Mouse (Mus musculus): ENCODE measurements around the gene Id3.

Id3 gene

DNA sequence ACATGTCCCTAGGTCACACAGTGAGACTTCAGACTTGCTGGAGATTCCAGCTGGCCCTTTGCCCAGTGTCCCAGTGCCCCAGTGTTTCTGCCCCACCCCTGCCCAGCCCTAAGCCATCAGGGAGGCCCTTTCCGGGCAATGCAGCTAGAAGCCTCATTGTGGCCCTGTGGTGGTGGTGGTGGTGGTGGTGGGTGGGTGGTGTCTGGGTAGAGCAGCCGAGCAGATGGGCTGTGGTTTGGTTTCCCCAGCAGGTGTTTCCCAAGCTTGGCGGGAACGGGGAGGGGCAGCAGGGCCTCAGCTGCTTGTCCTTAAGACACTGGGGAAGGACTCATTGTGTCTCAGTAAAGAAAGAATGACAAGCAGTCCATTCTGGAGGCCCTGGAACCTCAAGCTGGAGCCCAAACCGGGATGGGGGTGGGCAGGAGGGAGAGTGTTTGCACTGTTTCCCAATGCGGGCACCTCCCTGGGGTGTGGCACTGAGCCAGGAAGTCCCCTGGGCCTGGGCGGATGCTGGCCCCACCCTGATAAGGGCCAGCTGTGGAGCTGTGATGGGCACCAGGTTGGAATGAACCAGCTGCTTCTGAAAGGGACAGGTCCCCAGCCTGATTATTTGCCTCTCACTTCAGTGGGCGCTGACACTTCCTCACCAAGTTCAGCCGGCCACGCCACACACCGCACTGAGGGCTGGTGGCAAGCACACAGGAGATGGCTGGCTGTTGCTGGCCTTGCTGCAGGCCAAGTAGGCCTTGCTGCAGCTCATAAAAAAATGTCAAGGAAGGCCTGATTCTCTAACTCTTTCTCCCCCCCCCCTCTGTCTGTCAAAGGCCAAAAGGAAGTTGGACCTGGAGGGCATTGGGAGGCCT lies 34.5 kb downstream of the Id3 start:
- no peak for DNase-seq (ENCODE audit: low spot score)

DNA sequence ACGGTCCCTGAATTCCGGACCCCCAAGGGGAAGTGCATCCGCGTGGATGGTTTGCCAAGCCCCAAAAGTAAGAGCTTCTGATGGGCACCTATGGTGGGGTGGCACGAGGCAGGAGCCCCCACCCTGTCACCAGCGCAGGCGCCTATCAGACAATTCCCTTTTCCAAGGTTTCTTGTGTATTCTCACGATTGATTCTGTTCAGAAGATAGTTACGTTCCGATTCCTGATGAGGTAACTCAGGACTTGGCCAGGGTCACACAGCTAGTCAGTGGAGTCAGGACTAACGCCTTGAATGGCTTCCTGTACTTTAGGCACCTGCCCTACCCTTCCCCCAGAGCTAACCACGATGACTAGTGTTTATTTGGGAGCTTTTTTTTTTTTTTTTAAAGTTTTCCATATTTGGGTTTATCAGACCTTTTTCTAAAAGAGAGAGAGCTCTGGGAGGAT lies 35.2 kb downstream of the Id3 start:
- DNase-seq (ENCODE audit: low spot score) = no peak

DNA sequence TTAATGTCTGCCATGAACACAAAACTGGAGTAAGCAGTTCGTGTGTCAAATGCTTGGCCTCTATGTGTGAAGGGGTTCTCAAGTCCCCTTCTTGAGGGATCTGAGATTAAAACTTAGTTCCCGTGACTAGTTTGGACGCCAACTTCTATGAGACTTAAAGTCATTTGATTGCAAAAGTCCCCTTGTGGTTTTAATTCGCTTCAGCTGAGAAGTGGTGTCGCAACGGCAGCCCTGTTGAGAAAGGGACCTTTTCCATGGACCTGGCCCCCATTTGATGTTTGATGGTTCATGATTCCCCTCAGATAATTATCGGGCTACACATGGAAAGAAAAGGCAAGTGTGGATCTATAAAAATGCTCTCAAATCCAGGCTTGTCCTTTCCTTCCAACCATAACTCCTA lies 36.2 kb downstream of the Id3 start:
- no peak for DNase-seq (ENCODE audit: low spot score)

DNA sequence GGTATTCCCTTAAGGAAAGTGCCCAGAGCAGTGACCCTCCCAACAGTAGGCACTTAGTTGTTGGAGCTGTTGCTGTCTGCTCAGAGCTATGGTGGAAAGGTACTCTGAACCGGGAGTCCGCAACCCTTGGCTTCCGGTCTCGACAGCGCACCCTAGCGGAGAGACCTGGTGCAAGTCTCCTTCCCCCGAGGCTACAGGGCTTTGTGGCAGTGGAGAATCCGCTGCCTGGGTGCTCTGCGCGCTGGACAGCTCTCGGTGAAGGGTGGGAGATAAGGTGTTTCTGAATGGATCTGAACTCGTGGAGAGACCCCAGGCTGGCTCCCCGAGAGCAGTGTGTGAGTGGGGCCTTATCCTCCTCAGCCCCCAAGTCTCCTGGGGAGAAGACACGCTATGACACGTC lies 36.7 kb downstream of the Id3 start:
- no peak for DNase-seq (ENCODE audit: low spot score)

GRCm38 (mm10) chr4:136180408-136181330 lies 37.4 kb downstream of the Id3 start:
- no peak for DNase-seq (ENCODE audit: low spot score)

DNA sequence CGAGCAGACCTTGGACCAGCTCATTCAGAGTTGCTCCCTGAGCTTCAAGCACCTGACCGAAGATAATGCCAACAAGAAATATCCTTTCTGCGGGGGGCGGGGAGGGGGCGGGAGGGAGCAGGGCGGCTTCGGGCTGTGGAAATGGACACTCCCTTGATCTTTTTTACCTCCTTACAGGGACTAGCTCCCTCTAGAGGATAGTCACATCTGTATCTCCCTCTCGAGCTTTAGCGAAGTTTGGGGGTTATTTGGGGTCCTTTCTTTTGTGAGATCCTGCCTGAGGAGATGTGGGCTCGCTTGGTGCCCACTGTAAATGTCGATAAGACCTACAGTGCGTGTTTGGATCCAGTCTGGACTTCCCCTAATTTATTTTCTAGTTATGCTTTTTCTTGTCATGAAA lies 38.1 kb downstream of the Id3 start:
- DNase-seq (ENCODE audit: low spot score) = no peak

GRCm38 (mm10) chr4:136185375-136185774 lies 42.1 kb downstream of the Id3 start:
- no peak for DNase-seq (ENCODE audit: low spot score)

- no peak for DNase-seq (ENCODE audit: low spot score)
These were observed 43.0 kb downstream of the Id3 start for GRCm38 (mm10) chr4:136186315-136186714.

DNA sequence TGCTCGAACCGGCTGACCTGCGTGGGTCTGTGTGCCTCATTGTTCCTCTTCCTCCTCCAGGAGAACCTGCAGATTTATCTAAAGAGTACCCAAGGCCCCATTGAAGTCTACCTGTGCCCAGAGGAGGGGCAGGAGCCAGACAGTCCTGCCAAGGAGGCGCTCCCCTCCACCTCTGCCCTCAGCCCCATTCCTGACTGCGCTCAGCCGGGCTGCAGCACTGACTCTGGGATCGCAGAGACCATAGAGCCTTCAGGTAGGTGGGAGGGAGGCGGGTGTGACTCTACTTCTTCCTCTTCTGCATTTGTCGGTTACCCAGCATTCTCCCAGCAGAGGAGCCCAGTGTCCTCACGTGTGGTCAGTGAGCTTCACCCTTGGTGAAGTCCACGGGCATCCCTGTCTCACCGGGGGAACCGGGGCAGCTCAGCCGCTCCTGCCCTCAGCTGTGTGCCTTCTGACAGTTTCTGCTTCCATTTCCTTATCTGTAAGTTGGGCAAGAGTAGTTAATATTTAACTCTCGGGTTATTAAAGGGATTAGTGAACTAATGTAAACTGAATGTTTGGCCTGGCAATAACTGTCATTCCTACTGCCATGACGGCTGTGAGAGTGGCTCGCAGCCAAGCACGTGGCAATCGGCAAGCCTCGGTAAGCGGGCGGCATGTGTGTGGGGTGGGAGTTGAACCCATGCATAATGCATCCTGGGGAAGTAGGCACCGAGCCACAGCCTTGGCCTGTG lies 43.6 kb downstream of the Id3 start:
- DNase-seq (ENCODE audit: low spot score) = no peak

DNA sequence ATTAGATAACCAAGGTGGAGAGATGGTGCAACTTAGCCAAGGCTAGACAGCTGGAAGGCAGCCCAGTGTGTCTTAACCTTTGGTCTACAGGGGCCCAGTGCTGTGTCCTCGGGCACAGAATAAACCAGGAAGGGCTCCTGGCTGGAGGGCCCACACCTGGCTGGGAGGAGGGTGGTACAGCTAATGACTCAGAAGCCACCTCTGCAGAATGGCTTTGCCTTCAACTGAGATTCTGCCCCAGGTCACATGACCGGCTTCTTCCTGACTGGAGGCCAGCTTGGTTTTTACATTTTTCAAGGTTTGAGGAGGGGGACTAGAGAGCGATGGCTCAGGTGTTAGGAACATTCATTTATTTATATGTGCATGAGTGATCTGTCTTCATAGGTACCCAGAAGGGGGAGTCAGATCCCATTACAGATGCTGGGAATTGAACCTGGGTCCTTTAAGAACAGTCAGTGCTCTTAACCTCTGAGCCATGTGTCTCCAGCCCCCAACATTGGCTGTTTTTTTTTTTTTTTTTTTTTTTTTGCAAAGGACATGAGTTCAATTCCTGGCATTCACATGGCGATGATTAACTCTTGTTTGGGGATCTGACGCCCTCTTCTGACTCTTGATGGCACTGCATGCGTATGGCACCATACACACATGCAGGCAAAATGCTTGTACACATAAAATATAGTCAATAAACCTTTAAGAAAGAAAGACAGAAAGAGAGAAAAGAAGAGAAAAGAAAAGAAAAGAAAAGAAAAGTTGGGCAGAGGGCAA lies 45.9 kb downstream of the Id3 start:
- no peak for DNase-seq (ENCODE audit: low spot score)

DNA sequence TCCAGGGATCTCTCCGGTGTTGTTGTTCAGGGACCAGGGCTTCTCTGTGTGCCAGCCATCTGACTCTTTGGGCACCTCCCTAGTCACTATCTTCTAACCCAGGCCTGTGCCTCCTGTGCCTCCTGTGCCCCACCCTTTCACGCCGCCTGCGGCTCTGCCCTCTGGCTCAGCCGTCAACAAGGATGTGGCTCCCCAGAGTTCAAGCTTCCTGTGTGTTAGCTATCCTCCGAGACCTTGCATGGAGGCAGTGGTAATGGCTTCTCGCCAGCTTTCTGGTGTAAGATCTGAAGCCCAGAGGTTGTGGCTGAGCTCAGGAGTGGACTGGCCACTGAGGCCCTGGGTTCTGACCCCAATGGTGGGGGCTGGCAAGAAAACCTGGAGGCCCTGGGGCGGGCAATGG lies 46.6 kb downstream of the Id3 start:
- DNase-seq (ENCODE audit: low spot score) = no peak

- no peak for DNase-seq (ENCODE audit: low spot score)
These were observed 50.3 kb downstream of the Id3 start for GRCm38 (mm10) chr4:136193571-136193970.

DNA sequence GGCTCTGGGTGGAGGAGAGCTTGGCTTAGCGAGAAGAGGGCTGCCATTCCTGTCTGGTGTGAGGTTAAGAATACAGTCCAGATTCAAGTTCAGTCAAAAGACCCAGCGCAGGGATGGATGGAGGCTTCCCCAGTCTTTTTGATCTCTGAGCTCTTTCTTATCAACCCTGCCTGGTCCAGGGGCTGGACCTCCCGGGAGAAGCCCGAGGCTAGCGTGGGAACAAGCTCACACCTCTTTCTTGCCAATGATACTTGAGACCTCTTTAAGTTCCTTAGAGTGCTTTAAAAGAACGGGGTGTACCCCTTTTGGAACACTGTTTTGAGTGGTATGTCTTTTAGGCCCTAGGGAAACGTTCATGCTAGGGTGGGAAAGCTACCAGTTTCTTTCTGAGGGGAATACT lies 51.7 kb downstream of the Id3 start:
- no peak for DNase-seq (ENCODE audit: low spot score)

Data from layer of hippocampus, adult 9-10 months (tissue).